Mouse (Mus musculus): Measurements from ENCODE around the gene Ttc39d. TPM values are rescaled to one million over a fixed set of nuclear protein-coding genes. Genes with fewer than 3 reads are reported as not detected.
"Not testable (repeated sequence)": the region's sequence is repeated elsewhere in the genome, so short reads cannot be mapped to it uniquely, and the experiment has no call there.

The Ttc39d gene
- polyA plus RNA-seq, 2 experiments from 2014 or later, result not detected

- no peak for ATAC-seq
These were observed 8.0 kb upstream of the Ttc39d start for GRCm38 (mm10) chr17:80199160-80199778.

- ATAC-seq, result no peak
These were observed 1.6 kb upstream of the Ttc39d start for GRCm38 (mm10) chr17:80205657-80206056.

GRCm38 (mm10) chr17:80206301-80206670 lies 974 bp upstream of the Ttc39d start:
- ATAC-seq, result peak; percentile 9

- not testable (repeated sequence) for ATAC-seq
These were observed 6.7 kb downstream of the Ttc39d start for GRCm38 (mm10) chr17:80213998-80214397.

- no peak for ATAC-seq
These were observed 12.9 kb downstream of the Ttc39d start for GRCm38 (mm10) chr17:80220131-80220530.

- ATAC-seq, result no peak
These were observed 13.9 kb downstream of the Ttc39d start for GRCm38 (mm10) chr17:80221202-80221601.

GRCm38 (mm10) chr17:80221890-80222628 lies 14.8 kb downstream of the Ttc39d start:
- peak; percentile 48 for ATAC-seq

GRCm38 (mm10) chr17:80223829-80224228 lies 16.6 kb downstream of the Ttc39d start:
- peak; percentile 21 for ATAC-seq

- peak; percentile 95 for ATAC-seq
These were observed 17.3 kb downstream of the Ttc39d start, which contains the start of gene Gemin6 for GRCm38 (mm10) chr17:80224326-80225116. Gene Gemin6, plus strand, starts transcription at chr17:80224441.

GRCm38 (mm10) chr17:80225142-80225541 lies 17.9 kb downstream of the Ttc39d start:
- ATAC-seq, result not testable (repeated sequence)

GRCm38 (mm10) chr17:80229396-80229795 lies 22.1 kb downstream of the Ttc39d start:
- ATAC-seq, result no peak

- ATAC-seq, result no peak
These were observed 26.6 kb downstream of the Ttc39d start for GRCm38 (mm10) chr17:80233844-80234243.

- ATAC-seq, result no peak
These were observed 27.1 kb downstream of the Ttc39d start for GRCm38 (mm10) chr17:80234376-80234775.

- ATAC-seq, result no peak
These were observed 28.2 kb downstream of the Ttc39d start for GRCm38 (mm10) chr17:80235477-80235876.

- ATAC-seq, result no peak
These were observed 29.5 kb downstream of the Ttc39d start for GRCm38 (mm10) chr17:80236805-80237204.

GRCm38 (mm10) chr17:80237475-80237874 lies 30.2 kb downstream of the Ttc39d start:
- ATAC-seq, result no peak

- no peak for ATAC-seq
These were observed 34.3 kb downstream of the Ttc39d start for GRCm38 (mm10) chr17:80241594-80241993.

GRCm38 (mm10) chr17:80243116-80243515 lies 35.9 kb downstream of the Ttc39d start:
- ATAC-seq, result no peak

GRCm38 (mm10) chr17:80252757-80253525 lies 45.7 kb downstream of the Ttc39d start:
- no peak for ATAC-seq

- ATAC-seq, result no peak
These were observed 47.2 kb downstream of the Ttc39d start for GRCm38 (mm10) chr17:80254421-80254820.

- ATAC-seq, result no peak
These were observed 47.9 kb downstream of the Ttc39d start for GRCm38 (mm10) chr17:80255208-80255607.

- no peak for ATAC-seq
These were observed 59.8 kb downstream of the Ttc39d start for GRCm38 (mm10) chr17:80267065-80267464.
